Mouse (Mus musculus) forebrain, embryonic 10.5 days (tissue): Measurements from ENCODE around the gene Atp1b2. TPM values are rescaled to one million over a fixed set of nuclear protein-coding genes. Genes with fewer than 3 reads are reported as not detected.
"Not testable (repeated sequence)": the region's sequence is repeated elsewhere in the genome, so short reads cannot be mapped to it uniquely, and the experiment has no call there.

Experiments used
- DNase-seq: peaks from one replicate; pipeline ENCODE4 v3.0.0-alpha.2; 2017; ENCODE audit warnings: low spot score; ENCODE audit errors: extremely low spot score
- H3K27ac ChIP-seq: fragments of 300-500 bp; sonication (generic); 2 replicates; pipeline ENCODE4 v1.5.1; 2016; ENCODE audit warnings: mild to moderate bottlenecking
- H3K27me3 ChIP-seq: fragments of 300-500 bp; sonication (generic); 2 replicates; pipeline ENCODE4 v1.6.1; 2016; ENCODE audit warnings: mild to moderate bottlenecking; ENCODE audit not compliant: poor library complexity, severe bottlenecking
- H3K36me3 ChIP-seq: fragments of 300-500 bp; sonication (generic); replicated peaks from 2 replicates; pipeline ENCODE4 v1.6.1; 2016; ENCODE audit warnings: mild to moderate bottlenecking, moderate library complexity
- H3K4me1 ChIP-seq: fragments of 300-500 bp; sonication (generic); 2 replicates; pipeline ENCODE4 v1.6.1; 2016
- H3K4me3 ChIP-seq: fragments of 300-500 bp; sonication (generic); 2 replicates; pipeline ENCODE4 v1.5.1; 2016; ENCODE audit warnings: mild to moderate bottlenecking, moderate library complexity
- H3K9me3 ChIP-seq: fragments of 300-500 bp; sonication (generic); 2 replicates; pipeline ENCODE4 v1.6.1; 2016; ENCODE audit warnings: mild to moderate bottlenecking, moderate library complexity
- WGBS: fragments of 180-500 bp; shearing (Covaris S2); methylation state at CpG from one replicate; pipeline ENCODE4 v1.1.7; 2016; 5-methylcytosine and 5-hydroxymethylcytosine counted together
- polyA plus RNA-seq: library from polyadenylated mRNA; unstranded; fragments of >200 nt; fragmentation: Nextera tagmentation; extraction: Ambion mirVana; gene quantifications from 2 replicates; pipeline ENCODE4 v1.2.1, GENCODE M21; 2016

Atp1b2 gene
- polyA plus RNA-seq, 1 experiment from 2014 or later: 4.6 TPM

DNA sequence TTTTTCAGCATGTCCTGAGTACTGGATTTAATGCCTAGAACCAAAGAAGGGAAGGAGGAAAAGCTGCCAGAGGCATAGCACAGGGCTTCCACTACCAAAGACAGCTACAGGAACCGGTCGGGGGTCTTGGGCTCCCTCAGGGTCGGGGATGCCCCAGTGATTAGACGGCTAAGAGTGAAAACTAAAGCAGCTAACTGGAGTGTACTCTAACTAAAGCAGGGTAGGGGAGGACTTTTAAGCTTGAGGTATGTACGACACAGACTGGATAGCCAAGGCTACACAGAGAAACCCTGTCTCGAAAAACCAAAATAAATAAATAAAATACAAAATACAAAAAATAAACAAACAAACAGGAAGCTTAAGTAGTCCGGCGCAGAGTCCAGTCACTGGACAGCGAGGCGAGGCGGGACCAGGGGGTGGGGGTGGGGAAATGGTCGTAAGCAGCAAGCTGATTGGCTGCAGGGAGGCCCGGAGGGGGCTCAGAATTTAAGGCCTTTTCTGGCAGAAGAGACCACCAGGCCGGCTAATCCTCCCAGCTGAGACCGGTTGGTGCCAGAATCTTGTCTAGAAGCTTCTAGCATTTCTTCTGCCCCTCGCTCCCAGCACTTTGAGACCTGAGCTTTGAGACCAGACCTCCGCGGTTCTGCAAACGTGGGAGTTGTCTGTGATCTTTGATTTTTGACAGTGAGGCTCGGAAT is 16.0 kb upstream of the Atp1b2 start, which contains the start of gene Sat2:
Sat2 (plus strand) TSS at position 454 of the 698 bp plus-strand sequence.
- Histone ChIP-seq H3K27ac (peak within 1 kb of the TSS; percentile 93), H3K4me3 (peak within 1 kb of the TSS; percentile 59), H3K9me3 (no peaks in the 10 kb centered on the region), H3K36me3 (0 out of 2 replicates have a peak, but pooled peaks cover 2% of the 10 kb centered on the region), H3K4me1 (peaks cover 34% of the 10 kb centered on the region), H3K27me3 (peaks cover 14% of the 10 kb centered on the region)
- under 1% methylated on average over 20 of the region's 20 CpGs for WGBS
- peak; percentile 86 for DNase-seq

DNA sequence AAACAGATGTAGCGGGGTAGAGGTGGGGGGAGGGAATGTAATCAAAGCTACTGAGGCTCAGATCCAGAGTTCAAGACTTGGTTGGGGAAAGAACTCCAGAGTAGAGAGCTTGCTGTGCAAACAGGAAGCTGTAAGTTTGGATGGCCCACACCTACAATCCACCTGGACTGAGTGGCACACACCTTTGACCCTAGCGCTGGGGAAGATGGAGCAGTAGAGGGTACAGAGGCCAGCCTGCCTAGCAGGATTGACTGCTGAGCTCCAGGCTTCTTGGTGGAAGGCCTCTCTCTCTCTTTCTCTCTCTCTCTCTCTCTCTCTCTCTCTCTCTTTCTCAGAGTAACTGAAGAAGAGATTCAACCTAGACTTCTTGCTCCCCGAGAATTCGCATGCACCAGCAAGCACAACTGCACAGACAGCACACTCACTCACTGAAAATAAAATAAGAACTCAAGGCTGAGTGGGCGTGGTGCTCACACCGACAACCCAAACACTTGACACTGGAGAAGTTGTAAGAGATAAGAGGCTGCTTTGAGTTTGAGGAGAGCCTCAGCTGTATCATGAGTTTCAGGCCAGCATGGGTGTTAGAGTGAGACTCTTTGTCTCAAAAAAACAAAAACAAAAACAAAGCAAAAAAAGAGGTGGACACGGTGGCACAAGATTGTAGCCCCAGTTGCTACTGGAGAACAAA is 14.8 kb upstream of the Atp1b2 start:
- no peak overlapping the region for H3K27ac ChIP-seq
- no peaks in the 10 kb centered on the region for H3K9me3 ChIP-seq
- peaks cover 37% of the 10 kb centered on the region for H3K4me1 ChIP-seq
- DNase-seq: no peak
- 0 out of 2 replicates have a peak, but pooled peaks cover 2% of the 10 kb centered on the region for H3K36me3 ChIP-seq
- 85% methylated on average over 7 of the region's 7 CpGs for WGBS
- H3K27me3 ChIP-seq: peaks cover 25% of the 10 kb centered on the region
- H3K4me3 ChIP-seq: no peak overlapping the region

- H3K27me3 ChIP-seq: peaks cover 34% of the 10 kb centered on the region
- H3K4me3 ChIP-seq: no peak within 1 kb of the TSS
- H3K4me1 ChIP-seq: peaks cover 40% of the 10 kb centered on the region
- no peak for DNase-seq
- no peak within 1 kb of the TSS for H3K27ac ChIP-seq
- no peaks in the 10 kb centered on the region for H3K9me3 ChIP-seq
- 77% methylated on average over 5 of the region's 5 CpGs for WGBS
- H3K36me3 ChIP-seq: no peaks in the 10 kb centered on the region
Observed at GRCm38 (mm10) chr11:69617805-69618204, 12.1 kb upstream of the Atp1b2 start, which contains the start of gene Shbg. TSS of gene Shbg (minus strand) at chr11:69617905.

DNA sequence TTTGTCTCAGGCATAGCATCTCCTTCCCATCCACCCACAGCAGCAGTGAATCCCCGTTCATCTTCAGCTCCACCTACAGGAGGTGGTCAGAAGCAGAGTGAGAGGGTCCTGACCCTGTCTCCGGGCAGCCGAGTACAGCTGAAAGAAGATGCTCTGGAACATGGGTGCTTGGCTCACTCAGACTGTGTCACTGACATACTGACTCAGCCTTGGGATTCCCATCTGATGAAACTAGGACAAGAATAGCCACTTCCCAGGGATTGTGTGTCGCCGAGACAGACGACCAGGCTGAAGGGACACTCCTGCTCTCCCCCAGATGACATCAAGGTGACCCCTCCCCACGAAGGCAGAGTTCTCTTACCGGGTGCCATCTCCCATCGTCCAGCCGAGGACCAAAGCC is 11.0 kb upstream of the Atp1b2 start:
- WGBS: 60% methylated on average over 10 of the region's 10 CpGs
- H3K36me3 ChIP-seq: no peaks in the 10 kb centered on the region
- no peaks in the 10 kb centered on the region for H3K9me3 ChIP-seq
- H3K4me1 ChIP-seq: peaks cover 30% of the 10 kb centered on the region
- no peak overlapping the region for H3K27ac ChIP-seq
- peaks cover 34% of the 10 kb centered on the region for H3K27me3 ChIP-seq
- H3K4me3 ChIP-seq: no peak overlapping the region
- DNase-seq: no peak

DNA sequence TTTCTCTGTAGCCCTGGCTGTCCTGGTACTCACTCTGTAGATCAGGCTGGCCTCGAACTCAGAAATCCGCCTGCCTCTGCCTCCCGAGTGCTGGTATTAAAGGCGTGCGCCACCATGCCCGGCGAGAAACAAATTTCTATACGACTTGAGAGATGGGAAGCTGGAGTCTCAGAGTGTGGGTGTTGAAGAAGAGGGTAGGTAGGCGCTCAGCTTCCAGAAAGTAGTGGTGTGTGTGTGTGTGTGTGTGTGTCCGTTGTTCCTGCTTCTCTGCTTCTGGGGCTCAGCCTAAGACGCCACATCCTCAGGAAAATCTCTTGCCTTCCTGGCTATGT is 8.5 kb upstream of the Atp1b2 start:
- H3K36me3 ChIP-seq, DNase-seq, H3K9me3 ChIP-seq: not testable (repeated sequence)
- Histone ChIP-seq H3K4me1 (peaks cover 22% of the 10 kb centered on the region), H3K27ac (0 out of 2 replicates have a peak overlapping the region, but pooled peaks have one; percentile 22), H3K27me3 (peaks cover 34% of the 10 kb centered on the region), H3K4me3 (peak overlapping the region; percentile 32; the same call in 1 of the 2 replicates)
- 56% methylated on average over 11 of the region's 11 CpGs for WGBS

GRCm38 (mm10) chr11:69613553-69614256 is 8.0 kb upstream of the Atp1b2 start:
- DNase-seq: peak; percentile 76
- Histone ChIP-seq H3K27ac (peak overlapping the region; percentile 80), H3K36me3 (no peaks in the 10 kb centered on the region), H3K4me3 (peak overlapping the region; percentile 32), H3K9me3 (no peaks in the 10 kb centered on the region), H3K4me1 (peaks cover 22% of the 10 kb centered on the region), H3K27me3 (peaks cover 34% of the 10 kb centered on the region)
- WGBS: 8% methylated on average over 19 of the region's 19 CpGs

- no peak for DNase-seq
- peaks cover 14% of the 10 kb centered on the region for H3K4me1 ChIP-seq
- 72% methylated on average over 4 of the region's 4 CpGs for WGBS
Observed at GRCm38 (mm10) chr11:69610899-69611298, 5.2 kb upstream of the Atp1b2 start.

DNA sequence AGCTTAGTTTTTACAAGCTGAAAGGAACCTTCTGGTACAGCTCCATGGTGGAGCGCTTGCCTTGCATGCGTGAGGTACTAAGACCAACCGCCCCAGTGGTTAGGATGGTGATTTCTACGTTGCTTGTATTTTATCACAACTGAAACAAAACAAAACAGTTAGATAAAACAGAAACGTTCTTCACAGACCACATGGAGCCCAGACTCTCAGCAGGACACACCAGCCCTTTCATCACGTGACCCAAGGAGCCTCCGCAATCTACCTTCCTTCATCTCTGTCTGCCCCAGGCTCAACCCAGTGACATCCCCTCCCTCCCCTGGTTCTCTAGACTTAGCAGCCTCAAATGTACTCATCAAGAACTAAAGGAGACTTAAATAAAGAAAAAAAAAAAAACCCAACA is 3.7 kb upstream of the Atp1b2 start:
- no peaks in the 10 kb centered on the region for H3K36me3 ChIP-seq
- H3K4me3 ChIP-seq: no peak overlapping the region
- 67% methylated on average over 7 of the region's 7 CpGs for WGBS
- DNase-seq: no peak
- no peaks in the 10 kb centered on the region for H3K9me3 ChIP-seq
- peaks cover 20% of the 10 kb centered on the region for H3K27me3 ChIP-seq
- no peak overlapping the region for H3K27ac ChIP-seq
- peaks cover 28% of the 10 kb centered on the region for H3K4me1 ChIP-seq

More at GRCm38 (mm10) chr11:69610899-69611298, 5.2 kb upstream of the Atp1b2 start:
- H3K4me3 ChIP-seq: no peak overlapping the region
- H3K9me3 ChIP-seq: no peaks in the 10 kb centered on the region
- H3K36me3 ChIP-seq: no peaks in the 10 kb centered on the region
- peaks cover 19% of the 10 kb centered on the region; the same call in 1 of the 2 replicates for H3K27me3 ChIP-seq
- H3K27ac ChIP-seq: no peak overlapping the region; the same call in 1 of the 2 replicates

DNA sequence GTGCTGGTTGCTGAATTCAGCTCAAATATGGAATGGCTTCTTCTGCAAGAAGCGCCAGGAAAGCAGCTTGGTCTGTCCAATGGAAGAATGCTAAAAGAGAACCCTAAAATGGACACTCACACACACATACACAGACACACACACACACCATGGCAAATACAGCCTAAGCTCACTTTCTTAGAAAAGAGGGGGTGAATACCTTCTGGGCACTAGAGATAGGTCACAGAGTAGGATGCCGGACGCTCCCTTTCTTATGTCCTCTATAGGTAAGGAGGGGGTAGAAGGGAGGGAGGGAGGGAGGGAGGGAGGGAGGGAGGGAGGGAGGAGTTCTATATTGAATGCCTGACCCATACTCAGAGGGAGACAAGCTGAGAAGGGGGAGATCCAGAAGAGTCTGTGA is 2.8 kb upstream of the Atp1b2 start:
- Histone ChIP-seq H3K4me3 (no peak overlapping the region), H3K27ac (no peak overlapping the region), H3K27me3 (peaks cover 29% of the 10 kb centered on the region), H3K36me3 (no peaks in the 10 kb centered on the region), H3K4me1 (peaks cover 32% of the 10 kb centered on the region), H3K9me3 (no peaks in the 10 kb centered on the region)
- no peak for DNase-seq
- WGBS: 96% methylated on average over 3 of the region's 3 CpGs

DNA sequence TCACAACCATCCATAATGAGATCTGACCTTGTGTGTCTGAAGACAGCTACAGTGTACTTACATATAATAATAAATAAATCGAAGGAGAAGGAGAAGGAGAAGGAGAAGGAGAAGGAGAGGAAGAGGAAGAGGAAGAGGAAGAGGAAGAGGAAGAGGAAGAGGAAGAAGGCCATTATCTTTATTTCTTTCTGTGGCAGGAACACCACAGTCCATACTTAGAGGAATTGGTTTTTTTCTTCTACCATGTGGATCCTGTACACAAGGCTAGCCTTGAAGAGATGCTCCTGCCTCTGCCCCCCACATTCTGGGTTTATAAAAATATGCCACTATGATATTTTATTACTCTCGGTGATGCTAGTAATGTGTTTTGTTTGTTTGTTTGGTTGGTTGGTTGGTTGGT is 1.1 kb upstream of the Atp1b2 start:
- WGBS: 96% methylated on average over 2 of the region's 2 CpGs
- no peak overlapping the region for H3K4me3 ChIP-seq
- no peaks in the 10 kb centered on the region for H3K36me3 ChIP-seq

GRCm38 (mm10) chr11:69606491-69606795 is 701 bp upstream of the Atp1b2 start:
- no peak for DNase-seq
- Histone ChIP-seq H3K9me3 (no peaks in the 10 kb centered on the region), H3K27ac (peak overlapping the region; percentile 84), H3K4me3 (peak overlapping the region; percentile 64), H3K4me1 (peaks cover 30% of the 10 kb centered on the region), H3K36me3 (no peaks in the 10 kb centered on the region), H3K27me3 (peaks cover 45% of the 10 kb centered on the region)
- WGBS: 66% methylated on average over 2 of the region's 2 CpGs

More for the DNA sequence above, 1.1 kb upstream of the Atp1b2 start:
- no peak overlapping the region for H3K27ac ChIP-seq
- peaks cover 45% of the 10 kb centered on the region for H3K27me3 ChIP-seq
- H3K9me3 ChIP-seq: no peaks in the 10 kb centered on the region
- no peak for DNase-seq
- H3K4me1 ChIP-seq: peaks cover 30% of the 10 kb centered on the region

DNA sequence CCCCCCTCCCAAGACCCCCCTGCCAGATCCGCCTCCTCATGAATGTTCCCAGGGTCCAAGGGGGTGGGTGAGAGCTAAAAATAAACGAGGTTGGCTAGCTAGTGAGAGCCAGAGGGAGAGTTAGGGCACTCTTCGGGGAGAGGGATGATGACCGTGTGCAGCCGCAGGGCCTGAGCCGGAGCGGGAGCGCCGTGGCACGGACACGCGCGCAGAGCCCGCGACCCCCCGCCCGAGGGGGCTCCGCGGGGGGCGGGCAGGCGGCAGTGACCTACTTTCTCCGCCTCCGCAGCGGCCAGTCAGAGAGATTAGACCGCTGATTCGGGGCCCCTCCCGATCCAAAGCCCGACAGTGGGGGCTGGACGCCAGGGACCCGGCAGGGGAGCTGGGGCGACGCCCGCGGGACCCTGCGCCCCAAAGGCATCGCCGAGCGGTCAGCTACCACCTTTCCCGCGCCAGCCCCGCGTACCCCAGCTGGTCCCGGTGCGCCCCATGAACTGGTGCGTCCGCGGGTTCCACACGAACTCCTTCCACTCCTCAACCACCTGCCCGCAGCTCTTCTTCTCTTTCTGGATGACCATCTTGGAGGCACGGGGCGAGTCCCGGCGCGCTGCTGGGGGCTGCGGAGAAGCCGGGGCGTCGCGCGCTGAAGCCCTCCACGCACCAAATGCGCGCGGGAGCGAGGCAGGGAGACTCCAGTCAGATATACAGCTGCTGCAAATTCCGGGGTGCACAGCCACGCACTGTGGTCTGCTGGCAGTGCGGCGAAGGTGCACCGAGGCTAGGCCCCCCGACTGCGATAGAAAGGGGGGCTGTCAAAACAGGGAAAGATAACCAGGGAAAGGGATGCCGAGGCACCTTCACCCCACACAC is 712 bp downstream of the Atp1b2 start:
- H3K27ac ChIP-seq: peak overlapping the region; percentile 84
- no peaks in the 10 kb centered on the region for H3K36me3 ChIP-seq
- H3K4me1 ChIP-seq: peaks cover 42% of the 10 kb centered on the region
- WGBS: under 1% methylated on average over 73 of the region's 73 CpGs
- peaks cover 45% of the 10 kb centered on the region for H3K27me3 ChIP-seq
- peak overlapping the region; percentile 64 for H3K4me3 ChIP-seq
- no peaks in the 10 kb centered on the region for H3K9me3 ChIP-seq
- no peak for DNase-seq
